Mouse (Mus musculus) limb, embryonic 13.5 days (tissue): ENCODE data around the gene Slc22a15. TPM values are rescaled to one million over a fixed set of nuclear protein-coding genes. Genes with fewer than 3 reads are reported as not detected.

Source experiments
- ATAC-seq: fragments of 200-750 bp; cut with Nextera tagmentation; 2 replicates; pipeline ENCODE4 v1.8.0; 2017; ENCODE audit warnings: low read depth, moderate number of reproducible peaks, moderate TSS enrichment; ENCODE audit not compliant: low FRiP score
- H3K27ac ChIP-seq: fragments of 300-500 bp; sonication (generic); 2 replicates; pipeline ENCODE4 v1.5.1; 2015; ENCODE audit warnings: inconsistent platforms, mild to moderate bottlenecking, moderate library complexity
- H3K27me3 ChIP-seq: fragments of 300-500 bp; sonication (generic); 2 replicates; pipeline ENCODE4 v1.6.1; 2015; ENCODE audit warnings: mild to moderate bottlenecking, inconsistent platforms
- H3K36me3 ChIP-seq: fragments of 300-500 bp; sonication (generic); 2 replicates; pipeline ENCODE4 v1.6.1; 2015; ENCODE audit warnings: inconsistent platforms, mild to moderate bottlenecking, moderate library complexity
- H3K4me1 ChIP-seq: fragments of 300-500 bp; sonication (generic); 2 replicates; pipeline ENCODE4 v1.6.1; 2015; ENCODE audit warnings: inconsistent platforms
- H3K4me2 ChIP-seq: fragments of 300-500 bp; sonication (generic); replicated peaks from 2 replicates; pipeline ENCODE4 v1.6.1; 2015; ENCODE audit warnings: inconsistent platforms, mild to moderate bottlenecking, moderate library complexity
- H3K4me3 ChIP-seq: fragments of 300-500 bp; sonication (generic); 2 replicates; pipeline ENCODE4 v1.5.1; 2015; ENCODE audit warnings: moderate library complexity, mild to moderate bottlenecking, inconsistent platforms
- H3K9ac ChIP-seq: fragments of 300-500 bp; sonication (generic); 2 replicates; pipeline ENCODE4 v1.6.1; 2015; ENCODE audit warnings: mild to moderate bottlenecking, inconsistent platforms
- H3K9me3 ChIP-seq: fragments of 300-500 bp; sonication (generic); 2 replicates; pipeline ENCODE4 v1.6.1; 2016; ENCODE audit warnings: inconsistent platforms
- WGBS: fragments of 180-500 bp; shearing (Covaris S2); methylation state at CpG from one replicate; pipeline ENCODE4 v1.1.7; 2015; 5-methylcytosine and 5-hydroxymethylcytosine counted together
- polyA plus RNA-seq: library from polyadenylated mRNA; unstranded; fragments of >200 nt; fragmentation: Nextera tagmentation; extraction: Ambion mirVana; gene quantifications from 2 replicates; pipeline ENCODE4 v1.2.1, GENCODE M21; 2015

The Slc22a15 gene
- polyA plus RNA-seq, 1 experiment from 2014 or later: 6.0 TPM

- Histone ChIP-seq H3K4me1 (no peaks in the 10 kb centered on the region), H3K27me3 (no peaks in the 10 kb centered on the region), H3K9me3 (no peaks in the 10 kb centered on the region), H3K27ac (no peak overlapping the region), H3K36me3 (peaks cover 34% of the 10 kb centered on the region), H3K4me2 (no peak overlapping the region), H3K4me3 (no peak overlapping the region), H3K9ac (no peak overlapping the region)
- ATAC-seq: no peak
- 86% methylated on average over 5 of the region's 5 CpGs for WGBS
Measured at GRCm38 (mm10) chr3:101914266-101914665, 10.0 kb downstream of the Slc22a15 start.

GRCm38 (mm10) chr3:101912041-101912440 lies 12.2 kb downstream of the Slc22a15 start:
- ATAC-seq: no peak; the same call in 1 of the 2 replicates
- Histone ChIP-seq H3K27me3 (no peaks in the 10 kb centered on the region), H3K4me3 (no peak overlapping the region), H3K4me2 (no peak overlapping the region), H3K9ac (no peak overlapping the region), H3K9me3 (peaks cover 5% of the 10 kb centered on the region), H3K4me1 (no peaks in the 10 kb centered on the region), H3K27ac (no peak overlapping the region), H3K36me3 (peaks cover 44% of the 10 kb centered on the region)
- WGBS: 74% methylated on average over 6 of the region's 6 CpGs

GRCm38 (mm10) chr3:101907049-101907448 lies 17.2 kb downstream of the Slc22a15 start:
- no peaks in the 10 kb centered on the region for H3K27me3 ChIP-seq
- WGBS: 61% methylated on average over 2 of the region's 2 CpGs
- no peak overlapping the region for H3K4me2 ChIP-seq

GRCm38 (mm10) chr3:101904776-101905175 lies 19.5 kb downstream of the Slc22a15 start:
- Histone ChIP-seq H3K4me1 (peaks cover 21% of the 10 kb centered on the region), H3K9ac (no peak overlapping the region), H3K27ac (no peak overlapping the region), H3K9me3 (peaks cover 5% of the 10 kb centered on the region), H3K4me3 (no peak overlapping the region), H3K4me2 (no peak overlapping the region), H3K36me3 (peaks cover 15% of the 10 kb centered on the region), H3K27me3 (no peaks in the 10 kb centered on the region)
- ATAC-seq: no peak
- 84% methylated on average over 7 of the region's 7 CpGs for WGBS

More at GRCm38 (mm10) chr3:101907049-101907448, 17.2 kb downstream of the Slc22a15 start:
- H3K4me1 ChIP-seq: peaks cover 14% of the 10 kb centered on the region
- H3K36me3 ChIP-seq: peaks cover 19% of the 10 kb centered on the region
- H3K4me3 ChIP-seq: no peak overlapping the region
- H3K27ac ChIP-seq: no peak overlapping the region
- ATAC-seq: no peak
- H3K9me3 ChIP-seq: peaks cover 5% of the 10 kb centered on the region
- no peak overlapping the region for H3K9ac ChIP-seq

- no peaks in the 10 kb centered on the region for H3K27me3 ChIP-seq
- peaks cover 21% of the 10 kb centered on the region for H3K4me1 ChIP-seq
- H3K9ac ChIP-seq: no peak overlapping the region
- peaks cover 4% of the 10 kb centered on the region for H3K36me3 ChIP-seq
- H3K4me3 ChIP-seq: no peak overlapping the region
- no peaks in the 10 kb centered on the region for H3K9me3 ChIP-seq
- 49% methylated on average over 5 of the region's 5 CpGs for WGBS
- no peak overlapping the region for H3K27ac ChIP-seq
- ATAC-seq: no peak
- H3K4me2 ChIP-seq: no peak overlapping the region
Measured at GRCm38 (mm10) chr3:101903091-101903490, 21.2 kb downstream of the Slc22a15 start.

GRCm38 (mm10) chr3:101902344-101902743 lies 21.9 kb downstream of the Slc22a15 start:
- Histone ChIP-seq H3K4me3 (no peak overlapping the region), H3K27ac (no peak overlapping the region), H3K9ac (no peak overlapping the region), H3K4me2 (no peak overlapping the region), H3K4me1 (peaks cover 25% of the 10 kb centered on the region), H3K36me3 (peaks cover 4% of the 10 kb centered on the region), H3K27me3 (no peaks in the 10 kb centered on the region), H3K9me3 (no peaks in the 10 kb centered on the region)
- no peak for ATAC-seq
- 30% methylated on average over 7 of the region's 7 CpGs for WGBS

GRCm38 (mm10) chr3:101897377-101897974 lies 26.8 kb downstream of the Slc22a15 start:
- H3K9me3 ChIP-seq: no peaks in the 10 kb centered on the region
- no peak overlapping the region for H3K4me2 ChIP-seq
- no peak overlapping the region for H3K27ac ChIP-seq
- WGBS: 85% methylated on average over 15 of the region's 15 CpGs
- H3K4me3 ChIP-seq: no peak overlapping the region
- H3K9ac ChIP-seq: no peak overlapping the region
- no peaks in the 10 kb centered on the region for H3K27me3 ChIP-seq
- no peak for ATAC-seq
- peaks cover 8% of the 10 kb centered on the region for H3K36me3 ChIP-seq
- peaks cover 15% of the 10 kb centered on the region for H3K4me1 ChIP-seq

GRCm38 (mm10) chr3:101896893-101897292 lies 27.4 kb downstream of the Slc22a15 start:
- H3K4me1 ChIP-seq: peaks cover 9% of the 10 kb centered on the region; the same call in 1 of the 2 replicates
- ATAC-seq: no peak
- no peak overlapping the region for H3K4me2 ChIP-seq
- no peak overlapping the region for H3K27ac ChIP-seq
- H3K27me3 ChIP-seq: no peaks in the 10 kb centered on the region
- 31% methylated on average over 9 of the region's 9 CpGs for WGBS
- no peak overlapping the region for H3K4me3 ChIP-seq
- no peaks in the 10 kb centered on the region for H3K9me3 ChIP-seq
- H3K36me3 ChIP-seq: peaks cover 8% of the 10 kb centered on the region
- no peak overlapping the region for H3K9ac ChIP-seq

- 83% methylated on average over 7 of the region's 7 CpGs for WGBS
- Histone ChIP-seq H3K4me1 (peaks cover 4% of the 10 kb centered on the region; the same call in 1 of the 2 replicates), H3K27me3 (no peaks in the 10 kb centered on the region), H3K9me3 (no peaks in the 10 kb centered on the region), H3K4me3 (no peak overlapping the region), H3K36me3 (peaks cover 8% of the 10 kb centered on the region), H3K9ac (no peak overlapping the region), H3K27ac (no peak overlapping the region), H3K4me2 (no peak overlapping the region)
- no peak for ATAC-seq
Measured at GRCm38 (mm10) chr3:101895376-101895910, 28.8 kb downstream of the Slc22a15 start.

GRCm38 (mm10) chr3:101885591-101885990 lies 38.7 kb downstream of the Slc22a15 start:
- H3K27ac ChIP-seq: no peak overlapping the region
- 58% methylated on average over 3 of the region's 3 CpGs for WGBS
- peaks cover 11% of the 10 kb centered on the region for H3K36me3 ChIP-seq
- no peaks in the 10 kb centered on the region for H3K27me3 ChIP-seq
- no peak overlapping the region for H3K4me3 ChIP-seq
- H3K9ac ChIP-seq: no peak overlapping the region
- H3K4me2 ChIP-seq: no peak overlapping the region
- peaks cover 9% of the 10 kb centered on the region; the same call in 1 of the 2 replicates for H3K4me1 ChIP-seq
- no peaks in the 10 kb centered on the region for H3K9me3 ChIP-seq
- 0 out of 2 replicates have a peak, but pooled peaks have one; percentile 11 for ATAC-seq

GRCm38 (mm10) chr3:101885041-101885440 lies 39.2 kb downstream of the Slc22a15 start:
- H3K36me3 ChIP-seq: peaks cover 12% of the 10 kb centered on the region
- peaks cover 13% of the 10 kb centered on the region; the same call in 1 of the 2 replicates for H3K4me1 ChIP-seq
- WGBS: 57% methylated on average over 4 of the region's 4 CpGs
- no peak for ATAC-seq
- no peak overlapping the region for H3K9ac ChIP-seq
- no peak overlapping the region for H3K4me3 ChIP-seq
- no peak overlapping the region for H3K4me2 ChIP-seq
- no peak overlapping the region for H3K27ac ChIP-seq
- no peaks in the 10 kb centered on the region for H3K9me3 ChIP-seq
- H3K27me3 ChIP-seq: no peaks in the 10 kb centered on the region

GRCm38 (mm10) chr3:101883902-101884301 lies 40.4 kb downstream of the Slc22a15 start:
- Histone ChIP-seq H3K9ac (no peak overlapping the region), H3K36me3 (peaks cover 23% of the 10 kb centered on the region), H3K27me3 (no peaks in the 10 kb centered on the region), H3K4me2 (no peak overlapping the region), H3K4me3 (no peak overlapping the region), H3K9me3 (no peaks in the 10 kb centered on the region), H3K4me1 (peaks cover 13% of the 10 kb centered on the region; the same call in 1 of the 2 replicates), H3K27ac (no peak overlapping the region)
- 65% methylated on average over 3 of the region's 3 CpGs for WGBS
- no peak for ATAC-seq
